In the genomic region with DNA sequence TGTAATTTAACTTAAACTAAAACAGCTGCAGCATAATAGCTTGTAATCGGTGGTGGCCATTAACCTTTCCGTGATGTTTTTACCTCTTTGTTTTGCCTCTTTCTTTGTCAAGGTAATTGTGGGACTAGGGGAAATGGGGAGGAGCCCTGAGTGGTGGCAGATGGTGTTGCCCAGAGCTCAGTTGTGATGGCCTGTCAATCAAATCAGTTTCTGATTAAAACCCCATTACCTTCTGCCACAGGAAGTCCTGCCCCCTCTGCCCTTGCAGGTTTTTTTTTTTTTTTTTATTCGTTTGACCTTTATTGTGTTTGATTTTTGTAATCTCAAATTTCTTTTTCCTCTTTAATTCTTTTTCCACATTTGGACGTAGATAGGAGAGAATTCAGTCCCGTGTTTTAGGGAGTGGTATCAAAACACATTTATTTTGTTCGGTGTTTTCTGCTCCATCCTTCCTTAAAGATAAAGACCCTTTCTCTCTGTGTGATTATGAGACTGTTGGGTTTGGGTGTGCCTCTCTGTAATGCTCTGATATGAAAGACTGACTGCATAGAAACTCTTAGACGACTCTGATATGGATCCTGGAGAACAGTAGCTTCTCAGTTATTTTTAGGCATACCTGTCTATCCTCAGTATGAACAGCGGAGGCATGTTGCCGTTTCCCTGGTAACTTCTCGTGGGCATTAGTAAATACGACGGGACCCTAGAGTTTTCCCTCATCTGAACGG, we compare ENCODE assay signal across 10 mouse cellular contexts.
DNase-seq lines count a peak whose midpoint lies in the region; ATAC-seq lines count a peak whose summit lies in the region.
"Had no signal": no experiment of that assay in that cellular context is flagged by ENCODE, and none has a peak within 500 bp of the region (broad histone marks: within the 10 kb centered on the region; RNA-seq: fewer than 3 reads in every experiment).

No protein-coding gene starts in this region.

- H3K36me3 ChIP-seq in hindbrain, embryonic 10.5 days = no peaks in the 10 kb centered on the region

- WGBS in hindbrain, embryonic 10.5 days = 72% methylated on average over 13 of the region's 13 CpGs

- no peak overlapping the region for H3K4me3 ChIP-seq in hindbrain, embryonic 10.5 days

- peaks cover 43% of the 10 kb centered on the region for H3K4me1 ChIP-seq in hindbrain, embryonic 10.5 days (replicated peaks)

- H3K27ac ChIP-seq in hindbrain, embryonic 10.5 days = peak overlapping the region; percentile 78

- no peaks in the 10 kb centered on the region for H3K9me3 ChIP-seq in hindbrain, embryonic 10.5 days

- no peaks in the 10 kb centered on the region for H3K27me3 ChIP-seq in hindbrain, embryonic 10.5 days (ENCODE audit: insufficient read depth, poor library complexity, severe bottlenecking)

- ATAC-seq in megakaryocyte, adult 5-6 weeks (ENCODE audit: poor library complexity, severe bottlenecking) = peak; percentile 24; the same call in 1 of the 2 replicates

- intact Hi-C loops in heart, postnatal 36 days (cut with DNase I) = no loop called here

- DNase-seq in heart, adult 11 months = peak; percentile 62
- no peak for DNase-seq in heart, postnatal 36 days
- DNase-seq in ZHBTc4 (ENCODE audit: low read depth, low spot score) (peak; percentile 84), adipocyte (ENCODE audit: low spot score) (no peak)
- DNase-seq in hindbrain, embryonic 10.5 days (ENCODE audit: low spot score) = no peak
- no peak for DNase-seq in adrenal gland, adult (ENCODE audit: inconsistent age in 2 of 2, low spot score in 1 of 2)
- DNase-seq in layer of hippocampus, postnatal 10 days (ENCODE audit: low spot score in 2 of 2) = no peak
- DNase-seq: cerebellum, postnatal 10 days; lung, postnatal 4 days had no signal

Comparison
In these comparisons a context has a peak if more than half of its experiments do, and no peak if none do; other contexts are left out.
1. DNase-seq: peak in heart, adult 11 months (single experiment) and ZHBTc4 (single experiment); none in heart, postnatal 36 days (0 of 2), hindbrain, embryonic 10.5 days (single experiment), adrenal gland, adult (0 of 2), adipocyte (single experiment) and layer of hippocampus, postnatal 10 days (0 of 2).